Mouse (Mus musculus) lung, postnatal 36 days (tissue): ENCODE data around the gene Txndc16.

Experiments
- DNase-seq: peaks from one replicate; pipeline ENCODE4 v3.0.0; 2022; ENCODE audit warnings: mixed read lengths

Txndc16 gene

DNA sequence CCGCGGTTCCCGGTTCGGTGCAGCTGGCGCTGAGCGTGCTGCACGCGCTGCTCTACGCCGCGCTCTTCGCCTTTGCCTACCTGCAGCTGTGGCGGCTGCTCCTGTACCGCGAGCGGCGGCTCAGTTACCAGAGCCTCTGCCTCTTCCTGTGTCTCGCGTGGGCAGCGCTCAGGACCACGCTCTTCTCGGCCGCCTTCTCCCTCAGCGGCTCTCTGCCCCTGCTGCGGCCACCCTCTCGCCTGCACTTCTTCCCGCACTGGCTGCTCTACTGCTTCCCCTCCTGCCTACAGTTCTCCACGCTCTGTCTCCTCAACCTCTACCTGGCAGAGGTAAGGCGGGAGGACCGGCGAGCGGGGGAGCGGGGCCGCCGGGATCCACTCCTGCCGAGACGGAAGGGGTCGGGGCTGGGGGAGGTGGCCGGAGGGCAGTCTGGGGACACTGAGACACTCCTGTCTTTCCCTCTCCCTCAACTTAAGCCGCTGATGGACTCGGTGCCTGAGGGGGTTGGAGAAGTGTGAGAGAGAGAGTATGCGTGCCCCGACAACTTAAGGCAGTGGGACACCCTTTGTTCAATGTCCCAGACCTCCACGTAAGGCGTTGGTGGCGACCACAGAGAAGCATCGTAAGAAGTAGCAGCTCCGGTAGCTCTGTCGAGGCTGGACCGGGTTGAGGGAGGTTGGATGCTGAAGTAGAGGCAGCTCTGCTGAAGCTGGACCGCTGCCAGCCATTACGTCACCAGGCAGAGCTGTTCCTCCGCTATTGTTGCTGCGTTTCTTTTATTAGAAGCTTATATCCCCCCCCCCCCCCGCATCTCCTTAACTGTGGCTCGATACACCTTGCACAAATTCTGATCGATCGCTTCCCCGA lies at the start of gene Txndc16:
Gene Txndc16 (minus strand): TSS at position 239 of the 867 bp plus-strand sequence.
- DNase-seq, result peak; percentile 85

DNA sequence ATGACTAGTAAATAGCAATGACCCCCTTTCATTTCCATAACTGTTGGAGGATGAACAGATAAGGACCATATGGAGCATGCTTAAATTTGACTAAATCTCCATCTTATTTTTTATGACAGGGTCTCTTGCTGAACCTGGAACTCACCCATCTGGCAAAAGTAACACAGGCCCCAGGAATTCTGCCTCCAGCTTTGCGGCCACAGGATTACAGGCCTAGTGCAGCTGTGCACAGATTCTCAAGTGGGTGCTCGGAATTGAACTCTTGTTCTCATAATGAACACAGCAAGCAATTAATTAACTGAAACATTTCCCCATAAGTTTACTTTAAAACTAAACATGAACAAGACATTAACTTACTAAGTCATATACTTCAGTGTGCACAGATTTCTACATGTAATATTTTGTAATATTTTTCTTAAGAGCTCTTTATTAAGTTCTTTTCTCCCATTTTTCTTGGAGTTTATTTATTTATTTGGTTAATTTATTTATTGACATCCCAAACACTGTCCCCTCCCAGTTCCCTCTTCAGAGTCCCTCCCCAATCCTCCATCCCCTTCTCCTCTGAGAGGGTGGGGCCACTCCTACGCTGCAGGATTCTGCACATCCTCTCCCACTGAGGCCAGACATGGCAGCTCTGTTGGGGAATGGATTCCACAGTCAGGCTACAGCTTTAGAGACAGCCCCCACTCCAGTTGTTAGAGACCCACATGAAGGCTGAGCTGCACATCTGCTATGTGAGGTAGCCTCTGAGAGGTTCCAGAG lies 43.9 kb upstream of the Txndc16 start:
- DNase-seq, result no peak

DNA sequence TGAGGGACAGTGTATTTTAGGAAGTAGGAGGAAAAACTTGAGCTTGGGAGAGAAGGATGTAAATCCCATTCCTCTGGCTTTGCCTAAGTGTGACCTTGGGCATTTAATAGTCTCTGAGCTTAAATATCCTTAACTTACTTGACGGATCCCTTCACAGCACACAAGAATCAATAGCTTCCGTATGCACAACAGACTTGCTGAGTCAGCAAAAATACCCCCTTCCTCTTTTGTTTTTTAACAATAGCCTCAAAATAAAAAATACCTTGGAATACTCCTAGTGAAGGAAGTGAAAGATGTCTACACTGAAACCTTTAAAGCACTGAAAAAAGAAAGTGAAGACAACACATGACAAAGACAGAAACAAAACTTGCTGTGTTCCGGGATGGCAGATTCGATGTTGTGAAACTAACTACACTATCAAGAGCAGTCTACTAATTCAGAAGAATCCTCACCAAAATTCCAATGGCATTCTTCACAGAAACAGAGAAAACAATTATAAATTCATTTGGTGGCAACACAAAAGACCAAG lies 31.5 kb upstream of the Txndc16 start:
- DNase-seq, result no peak

DNA sequence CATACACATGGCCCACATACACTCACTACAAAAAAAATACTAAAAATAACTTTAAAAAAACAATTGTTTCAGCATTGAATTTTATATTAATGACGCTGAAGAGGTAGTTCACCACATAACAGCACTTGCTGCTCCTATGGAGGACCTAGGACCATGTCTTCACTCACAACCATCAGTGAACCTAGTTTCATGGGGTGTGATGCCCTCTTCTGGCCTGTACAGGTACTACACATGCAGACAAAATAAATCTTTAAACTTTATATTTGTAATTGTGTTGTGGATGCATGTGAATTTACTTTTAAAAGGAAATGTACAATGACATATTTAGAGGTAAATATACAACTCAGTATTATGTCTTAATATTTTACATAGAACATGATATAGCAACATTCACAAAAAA lies 21.5 kb upstream of the Txndc16 start:
- peak; percentile 16 for DNase-seq

DNA sequence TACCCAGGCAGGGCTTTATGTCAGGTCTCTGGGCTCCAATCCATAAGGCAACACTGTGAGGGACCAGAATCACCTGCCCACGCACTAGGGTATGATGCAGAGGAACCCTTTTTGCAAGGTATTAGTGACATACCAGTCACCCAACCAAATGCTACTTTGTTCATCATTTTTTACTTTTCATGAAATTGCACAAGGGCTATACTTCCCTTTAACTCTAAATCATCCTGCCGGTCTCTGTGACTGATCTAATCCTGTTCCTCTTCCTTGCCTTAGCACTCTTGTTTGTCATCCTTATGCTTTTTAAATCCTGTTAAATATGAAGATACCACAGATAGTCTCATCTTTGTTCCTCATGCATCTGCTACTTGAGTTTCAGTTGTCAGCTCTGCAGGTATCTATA lies 18.9 kb upstream of the Txndc16 start:
- peak; percentile 13 for DNase-seq

DNA sequence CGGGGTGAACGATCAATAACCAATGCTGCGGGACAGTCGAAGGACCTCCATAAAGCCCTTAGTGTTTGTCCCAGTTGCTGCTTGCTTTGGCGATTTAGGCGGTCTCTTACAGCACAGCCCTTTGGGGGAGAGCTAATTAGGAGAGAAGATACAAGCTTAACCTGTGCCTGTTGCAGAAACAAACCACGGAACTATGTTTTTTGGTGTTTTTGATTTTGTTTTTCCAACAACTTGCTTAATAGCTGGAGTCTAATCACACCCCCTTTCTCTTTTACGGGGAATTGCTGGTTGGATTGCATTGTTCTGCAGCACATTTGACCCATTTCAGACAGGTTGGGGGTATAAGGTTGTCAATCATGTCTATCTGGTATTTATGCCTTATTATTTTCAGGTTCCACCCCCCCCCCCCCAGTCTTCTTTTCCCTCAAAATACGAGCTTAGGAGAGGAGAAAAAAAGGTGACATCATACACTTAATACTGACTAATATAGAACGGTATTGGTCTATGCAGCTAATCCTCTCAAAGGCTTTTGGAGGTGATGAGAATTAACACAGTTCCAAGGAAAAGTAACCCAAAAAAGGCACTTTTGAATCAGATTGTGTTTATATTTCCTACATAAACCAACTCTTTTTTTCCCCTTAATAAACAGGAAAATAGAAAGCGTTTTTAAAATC lies 966 bp upstream of the Txndc16 start:
- no peak for DNase-seq

DNA sequence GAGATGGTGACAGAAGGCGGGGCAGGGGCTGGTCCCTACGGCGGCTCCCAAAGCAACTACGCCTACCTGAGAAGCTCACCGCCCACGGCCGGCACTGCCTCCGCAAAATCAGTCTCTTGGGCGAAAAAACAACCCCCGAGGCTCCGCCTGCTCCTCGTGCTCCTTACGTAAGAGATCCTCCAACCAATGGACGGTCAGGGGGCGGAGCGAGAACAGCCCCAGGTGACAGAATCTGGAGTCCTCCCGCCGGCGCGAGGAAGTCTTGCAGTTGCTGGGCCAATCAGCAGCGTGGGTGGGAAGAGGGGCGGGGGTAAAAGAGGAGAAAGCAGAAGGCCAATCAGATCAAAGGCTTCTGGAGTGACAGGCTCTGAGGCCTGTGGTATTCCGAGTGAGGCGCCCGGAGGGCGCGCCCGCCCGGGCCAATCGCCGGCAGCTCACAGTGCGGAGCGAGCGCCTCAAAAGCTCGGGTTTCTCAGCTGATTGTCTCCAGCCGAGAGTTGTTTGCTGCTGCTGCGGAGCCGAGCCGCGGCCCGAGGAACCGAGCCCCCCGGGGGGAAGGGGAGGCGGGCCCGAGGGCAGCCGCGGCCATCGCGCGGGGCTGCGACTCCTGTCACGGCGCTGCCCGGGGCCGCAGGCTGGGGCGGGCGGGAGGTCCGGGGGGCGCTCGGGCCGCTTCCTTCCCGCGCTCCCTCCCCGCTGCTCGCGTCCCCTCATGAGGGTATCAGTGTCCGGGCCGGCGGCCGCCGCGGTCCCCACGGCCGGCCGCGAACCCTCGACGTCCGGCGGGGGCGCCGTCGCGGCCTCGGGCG lies 643 bp downstream of the Txndc16 start, which contains the start of gene Gpr137c:
Gene Gpr137c (plus strand): TSS at position 437 of the 809 bp plus-strand sequence.
- DNase-seq, result peak; percentile 100

DNA sequence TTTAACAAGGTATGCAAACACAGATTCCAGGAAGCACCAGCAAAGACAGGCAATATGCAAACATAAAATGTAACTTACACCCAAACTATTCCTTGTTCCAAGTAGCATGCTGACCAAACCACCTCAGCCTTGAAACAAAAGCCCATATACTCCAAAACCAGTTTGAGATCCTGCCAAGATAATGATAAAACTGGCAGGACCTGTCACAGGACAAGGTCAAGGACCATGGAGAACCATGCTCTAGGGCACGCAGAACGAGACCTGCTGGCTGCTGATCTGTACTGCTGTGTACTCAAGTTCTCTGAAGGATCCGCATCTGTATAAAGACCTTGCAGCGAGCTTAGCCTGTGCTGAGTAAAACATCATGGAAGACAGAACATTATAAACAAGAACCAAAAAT lies 2.4 kb downstream of the Txndc16 start:
- peak; percentile 29 for DNase-seq

DNA sequence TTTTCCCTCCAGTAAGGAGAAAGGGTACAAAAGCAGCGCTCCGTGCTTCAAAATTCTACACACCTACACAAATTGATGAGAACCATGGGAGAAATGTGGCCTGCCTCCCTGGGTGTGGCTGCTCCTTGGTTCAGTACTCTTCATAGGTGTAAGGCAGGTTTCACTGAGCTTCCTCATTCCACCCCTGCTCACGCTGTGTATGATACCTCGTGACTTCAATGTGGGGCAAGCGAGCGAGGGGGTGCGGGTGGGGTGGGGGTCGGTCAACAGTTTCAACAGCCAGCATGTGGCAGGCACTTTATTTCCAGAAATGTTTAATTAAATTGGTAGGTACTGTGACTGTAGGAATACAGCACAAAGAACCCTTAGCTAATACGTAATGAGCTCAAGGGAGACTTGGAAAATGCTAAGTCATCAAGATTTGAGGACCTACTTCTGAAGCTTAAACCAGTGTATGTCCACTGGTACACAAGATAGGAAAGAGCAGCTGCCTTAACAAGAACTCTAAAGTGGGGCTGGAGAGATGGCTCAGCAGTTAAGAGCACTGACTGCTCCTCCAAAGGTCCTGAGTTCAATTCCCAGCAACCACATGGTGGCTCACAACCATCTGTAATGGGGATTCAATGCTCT lies 3.3 kb downstream of the Txndc16 start:
- DNase-seq, result no peak

DNA sequence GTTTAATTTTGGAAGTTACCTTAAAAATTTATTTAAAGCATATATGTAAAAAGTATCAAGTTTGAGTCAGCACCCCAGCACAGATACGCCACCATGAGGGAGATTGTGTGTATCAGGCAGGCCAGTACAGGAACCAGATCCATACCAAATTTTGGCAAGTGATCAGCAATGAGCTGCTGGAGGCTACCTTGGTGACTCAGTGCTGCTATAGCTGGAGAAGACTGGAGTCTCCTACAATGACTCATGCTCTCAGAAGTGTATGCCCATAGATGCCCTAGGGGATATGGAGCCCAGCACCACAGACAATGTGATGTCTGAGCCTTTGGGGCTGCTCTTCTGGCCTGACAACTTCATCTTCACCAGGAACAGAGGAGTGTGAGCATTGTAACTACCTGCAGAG lies 8.7 kb downstream of the Txndc16 start:
- DNase-seq, result no peak

DNA sequence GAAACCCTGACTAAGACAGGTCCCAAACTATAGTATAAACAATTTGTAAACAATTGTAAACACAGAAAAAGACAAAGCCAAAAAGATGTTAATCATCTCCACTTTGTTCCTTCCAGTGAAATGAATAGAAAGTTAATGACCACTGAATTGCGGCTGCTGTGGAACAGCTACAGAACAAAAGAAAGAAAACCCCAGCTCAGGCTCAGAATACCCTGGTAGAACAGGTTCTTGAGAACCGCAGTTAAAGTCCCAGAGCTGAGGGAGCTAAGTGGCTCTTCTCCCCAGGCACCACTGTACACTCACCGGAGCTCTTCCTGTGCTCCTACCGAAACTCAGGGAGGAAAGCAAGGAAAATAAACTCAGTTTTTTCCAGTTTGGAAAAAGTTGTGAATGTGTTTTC lies 9.4 kb downstream of the Txndc16 start:
- DNase-seq, result no peak

DNA sequence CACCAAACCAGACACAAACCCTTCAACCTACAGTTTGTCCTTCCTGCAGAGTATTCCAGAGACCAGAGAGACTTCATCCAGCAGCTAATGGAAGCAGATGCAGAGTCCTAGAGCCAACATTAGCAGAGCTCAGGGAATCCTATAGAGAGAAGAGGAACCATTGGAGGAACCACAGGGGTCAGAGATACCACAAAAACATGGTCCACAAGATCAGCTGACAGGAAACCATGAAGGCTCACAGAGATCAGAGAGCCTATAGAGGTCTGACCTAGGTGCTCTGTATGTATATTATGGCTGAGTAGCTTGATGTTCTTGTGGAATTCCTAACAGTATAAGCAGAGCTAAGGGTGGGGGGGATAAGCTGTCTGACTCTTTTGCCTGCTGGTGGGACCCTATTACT lies 19.5 kb downstream of the Txndc16 start:
- no peak for DNase-seq

DNA sequence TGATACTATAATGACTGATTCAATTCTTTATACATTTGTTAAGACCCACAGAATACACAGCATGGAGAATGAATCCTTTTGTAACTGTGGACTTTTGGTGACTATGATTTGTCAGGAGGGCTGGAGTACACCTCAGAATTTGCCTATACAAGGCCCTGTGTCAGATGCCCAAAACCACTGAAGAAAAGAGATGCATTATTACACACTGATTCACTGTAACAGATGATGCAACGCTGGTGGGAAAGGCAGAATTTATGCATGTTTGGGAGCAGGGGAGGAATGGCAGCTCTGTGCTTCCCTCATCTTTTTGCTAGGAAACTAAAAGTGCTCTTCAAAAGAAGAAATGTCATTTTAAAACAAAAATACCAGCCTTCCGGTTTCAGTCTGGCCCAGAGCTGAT lies 29.1 kb downstream of the Txndc16 start:
- no peak for DNase-seq

DNA sequence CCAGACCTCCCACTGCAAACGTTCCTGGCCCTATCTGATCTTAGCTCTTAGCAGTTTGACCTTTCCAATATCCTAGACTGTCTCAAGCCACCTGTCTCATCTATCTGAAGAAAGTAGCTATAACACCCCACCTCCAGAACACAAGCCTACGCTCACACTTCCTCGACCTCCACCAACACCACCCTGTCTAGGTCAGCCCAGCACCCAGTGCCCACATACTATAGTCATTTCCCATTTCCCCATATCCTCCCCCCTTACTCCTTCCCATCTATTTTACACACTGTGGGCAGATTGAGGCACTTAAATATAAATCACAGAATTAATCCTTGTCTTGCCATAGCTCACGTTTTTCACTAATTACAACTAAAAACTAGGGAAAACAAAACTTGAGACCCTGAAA lies 38.5 kb downstream of the Txndc16 start:
- DNase-seq, result no peak

DNA sequence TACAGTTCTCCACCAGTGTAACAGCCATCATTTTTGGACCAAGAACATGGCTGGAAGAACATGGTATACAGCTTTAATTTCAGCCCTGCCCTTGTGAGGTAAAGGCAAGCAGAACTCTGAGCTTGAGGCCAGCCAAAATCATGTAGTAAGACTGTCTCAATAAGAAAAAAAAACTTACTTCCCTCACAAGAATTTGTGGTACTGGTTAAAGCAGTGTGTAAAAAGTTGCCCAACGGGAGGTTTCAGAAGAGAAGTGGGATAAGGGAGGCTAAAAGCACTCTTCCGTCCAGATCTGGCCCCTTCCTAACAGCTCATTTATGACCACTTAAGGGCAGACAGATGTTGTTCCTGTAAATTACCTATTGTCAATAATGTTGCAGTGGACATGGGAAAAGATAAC lies 40.5 kb downstream of the Txndc16 start:
- peak; percentile 9 for DNase-seq

DNA sequence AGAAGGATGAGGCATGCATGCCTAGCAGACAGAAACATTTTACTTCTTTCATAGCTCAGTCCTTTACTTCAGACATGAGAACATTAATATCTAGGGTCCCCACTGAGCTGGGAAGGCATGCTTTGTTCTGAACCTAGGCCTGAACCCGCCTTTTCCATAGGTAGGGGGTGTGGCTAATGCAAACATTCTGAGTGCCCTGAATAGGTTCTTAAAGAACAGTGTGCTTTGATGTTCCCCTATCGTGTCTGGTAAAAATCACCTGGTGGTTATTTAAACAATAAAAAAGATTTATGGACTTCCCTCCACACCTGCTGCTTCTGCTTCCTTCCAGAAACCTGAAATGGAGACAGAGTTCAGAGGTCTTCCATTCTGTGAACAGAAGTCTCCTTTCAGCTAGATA lies 40.9 kb downstream of the Txndc16 start:
- no peak for DNase-seq

DNA sequence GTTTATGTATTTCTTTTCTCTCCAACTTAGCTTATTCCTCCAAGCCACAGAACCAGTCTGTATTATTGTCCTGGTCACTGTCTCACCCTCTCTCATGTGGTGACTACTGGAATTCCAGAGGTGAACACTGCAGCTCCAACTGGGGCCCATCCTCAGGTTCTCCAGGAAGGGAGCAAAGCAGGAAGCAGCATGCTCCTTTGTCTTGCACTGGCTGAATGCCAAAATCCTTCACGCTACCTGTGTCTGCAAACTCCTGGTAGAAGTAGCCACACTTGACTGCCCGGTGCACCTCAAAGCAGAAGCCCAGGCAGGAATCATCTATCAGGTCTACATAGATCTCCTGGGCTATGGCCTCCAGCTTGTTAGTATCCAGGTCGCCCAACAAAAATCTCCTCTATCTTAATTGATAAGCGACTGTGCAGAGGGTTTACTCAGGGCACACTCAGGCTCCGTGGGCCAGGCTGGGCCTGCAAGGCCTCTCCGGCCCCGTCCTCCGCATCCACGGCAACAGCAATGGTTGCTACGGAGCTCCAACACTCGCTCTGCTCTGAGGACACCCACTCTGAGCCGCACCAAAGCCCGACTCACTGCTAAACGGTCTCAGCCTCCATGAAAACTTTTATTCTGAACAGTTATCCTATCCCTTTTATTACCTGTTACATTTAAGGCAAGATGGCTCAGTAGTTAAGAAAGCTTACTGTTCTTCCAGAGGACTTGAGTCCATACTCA lies 45.0 kb downstream of the Txndc16 start:
- DNase-seq, result peak; percentile 4

DNA sequence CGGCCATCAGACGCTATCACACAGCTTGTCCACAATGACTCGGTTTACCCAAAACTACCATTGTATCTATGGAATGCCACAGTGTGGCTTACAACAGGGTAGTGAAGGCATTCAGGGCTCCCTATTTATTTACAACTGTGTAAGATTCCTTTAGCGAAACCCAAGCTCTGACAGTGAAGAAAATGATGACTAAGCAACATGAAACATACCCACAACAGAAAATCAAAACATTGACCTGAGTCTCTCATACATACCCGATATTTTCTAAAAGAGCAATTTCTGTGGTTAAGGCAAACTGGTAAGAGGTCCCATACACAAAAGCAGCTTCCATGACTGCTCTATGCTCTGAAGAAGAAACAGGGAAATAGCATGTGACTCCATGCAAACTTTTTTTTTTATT lies 47.9 kb downstream of the Txndc16 start:
- DNase-seq, result no peak

DNA sequence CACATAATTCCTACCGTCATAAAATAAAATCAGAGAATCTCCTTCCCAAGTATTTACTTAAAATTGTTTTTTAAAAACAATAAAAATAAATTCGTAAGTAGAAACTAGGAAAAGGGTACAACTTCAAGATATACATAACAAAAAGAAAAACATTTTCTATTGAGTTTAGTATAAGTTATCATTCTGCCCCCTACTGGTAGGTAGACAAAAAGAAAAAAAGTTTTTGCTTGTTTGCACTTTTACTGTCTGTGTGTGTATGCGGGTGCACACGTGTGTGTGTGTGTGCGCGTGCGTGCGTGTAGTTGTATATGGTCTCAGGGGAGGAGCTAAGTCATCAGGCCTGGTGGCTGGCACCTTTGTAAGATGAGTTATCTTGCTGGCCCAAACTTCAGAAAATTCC lies 52.8 kb downstream of the Txndc16 start:
- DNase-seq, result no peak

DNA sequence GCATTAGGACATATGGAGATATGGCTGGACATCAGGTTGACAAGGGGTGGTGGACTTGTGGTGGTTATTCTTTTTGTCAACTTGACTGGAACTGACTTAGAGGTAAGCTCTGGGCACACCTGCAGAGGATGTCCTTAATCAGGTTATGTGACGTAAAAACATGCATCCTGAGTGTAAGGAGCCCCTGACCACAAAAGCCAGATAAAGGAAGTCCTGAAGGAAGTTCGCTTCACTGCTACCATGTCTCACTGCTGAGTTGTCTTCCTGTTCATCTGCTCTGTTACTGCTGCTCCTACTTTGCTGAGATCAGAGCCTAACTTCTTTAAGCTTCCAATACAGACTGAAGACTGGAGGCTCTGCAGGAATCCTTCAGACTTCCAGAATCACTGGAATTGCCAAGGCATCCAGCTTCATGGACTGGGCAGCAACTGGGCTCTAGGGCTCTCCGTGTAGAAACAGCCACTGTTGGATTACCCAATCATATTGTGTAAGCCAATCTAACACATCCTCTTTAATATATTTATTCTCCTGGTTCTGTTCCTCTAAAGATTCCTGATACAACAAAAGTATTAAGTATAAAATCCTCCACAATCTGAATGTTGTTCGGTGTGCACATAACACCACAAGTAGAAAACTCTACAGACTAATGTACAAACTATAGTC lies 64.5 kb downstream of the Txndc16 start:
- DNase-seq, result peak; percentile 26

DNA sequence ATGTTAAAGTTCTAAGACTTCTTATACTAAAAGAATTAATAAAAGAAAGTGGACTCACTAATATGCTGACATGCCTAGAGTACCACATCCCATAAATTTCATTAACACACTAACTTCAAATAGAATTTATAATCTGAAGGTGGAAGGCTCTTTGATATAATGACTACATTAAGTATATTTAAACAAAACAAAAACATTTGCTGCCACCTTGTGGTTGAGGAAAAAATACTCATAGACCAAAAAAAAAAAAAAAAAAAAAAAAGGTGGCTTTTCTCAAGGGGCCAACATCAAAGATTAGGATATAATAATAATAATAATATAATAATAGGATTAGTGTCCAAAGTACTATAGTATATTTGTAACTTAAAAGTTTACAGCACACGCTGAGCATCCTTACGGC lies 66.9 kb downstream of the Txndc16 start:
- peak; percentile 19 for DNase-seq
